Mouse (Mus musculus) embryonic facial prominence, embryonic 14.5 days (tissue): ENCODE results near the gene Tmem242. TPM values are rescaled to one million over a fixed set of nuclear protein-coding genes. Genes with fewer than 3 reads are reported as not detected.

Experiments
- ATAC-seq: fragments of 200-750 bp; cut with Nextera tagmentation; 2 replicates; pipeline ENCODE4 v1.8.0; 2017; ENCODE audit warnings: low read depth, moderate number of reproducible peaks, moderate TSS enrichment
- DNase-seq: peaks from one replicate; pipeline ENCODE4 v3.0.0-alpha.2; 2015; ENCODE audit warnings: low spot score
- H3K27ac ChIP-seq: fragments of 300-500 bp; sonication (generic); replicated peaks from 2 replicates; pipeline ENCODE4 v1.5.1; 2014; ENCODE audit warnings: low read depth, mild to moderate bottlenecking, low read length, moderate library complexity
- H3K27me3 ChIP-seq: fragments of 300-500 bp; sonication (generic); replicated peaks from 2 replicates; pipeline ENCODE4 v1.6.1; 2014; ENCODE audit warnings: low read length; ENCODE audit not compliant: control insufficient read depth, insufficient read depth
- H3K36me3 ChIP-seq: fragments of 300-500 bp; sonication (generic); 2 replicates; pipeline ENCODE4 v1.6.1; 2014; ENCODE audit warnings: low read length, mixed read lengths; ENCODE audit not compliant: control insufficient read depth, insufficient read depth
- H3K4me1 ChIP-seq: fragments of 300-500 bp; sonication (generic); 2 replicates; pipeline ENCODE4 v1.6.1; 2014; ENCODE audit warnings: antibody characterized with exemption, low read length; ENCODE audit not compliant: control insufficient read depth, insufficient read depth
- H3K4me2 ChIP-seq: fragments of 300-500 bp; sonication (generic); 2 replicates; pipeline ENCODE4 v1.6.1; 2014; ENCODE audit warnings: low read depth, mild to moderate bottlenecking, low read length, moderate library complexity, mixed read lengths
- H3K4me3 ChIP-seq: fragments of 300-500 bp; sonication (generic); 2 replicates; pipeline ENCODE4 v1.5.1; 2014; ENCODE audit warnings: low read depth, mild to moderate bottlenecking, low read length
- H3K9ac ChIP-seq: fragments of 300-500 bp; sonication (generic); 2 replicates; pipeline ENCODE4 v1.6.1; 2014; ENCODE audit warnings: low read depth, mild to moderate bottlenecking, low read length, moderate library complexity, mixed read lengths
- H3K9me3 ChIP-seq: fragments of 300-500 bp; sonication (generic); 2 replicates; pipeline ENCODE4 v1.6.1; 2016; ENCODE audit warnings: low read length; ENCODE audit not compliant: control insufficient read depth
- WGBS: fragments of 180-500 bp; shearing (Covaris S2); extraction: QIAGEN DNeasy Blood & Tissue Kit; methylation state at CpG from one replicate; pipeline ENCODE4 v1.1.7; 2014; 5-methylcytosine and 5-hydroxymethylcytosine counted together
- polyA plus RNA-seq: library from polyadenylated mRNA; unstranded; fragments of >200 nt; fragmentation: Nextera tagmentation; extraction: Ambion mirVana; gene quantifications from 2 replicates; pipeline ENCODE4 v1.2.1, GENCODE M21; 2014

Tmem242 gene
- 116 and 122 TPM in 2 replicates for polyA plus RNA-seq

DNA sequence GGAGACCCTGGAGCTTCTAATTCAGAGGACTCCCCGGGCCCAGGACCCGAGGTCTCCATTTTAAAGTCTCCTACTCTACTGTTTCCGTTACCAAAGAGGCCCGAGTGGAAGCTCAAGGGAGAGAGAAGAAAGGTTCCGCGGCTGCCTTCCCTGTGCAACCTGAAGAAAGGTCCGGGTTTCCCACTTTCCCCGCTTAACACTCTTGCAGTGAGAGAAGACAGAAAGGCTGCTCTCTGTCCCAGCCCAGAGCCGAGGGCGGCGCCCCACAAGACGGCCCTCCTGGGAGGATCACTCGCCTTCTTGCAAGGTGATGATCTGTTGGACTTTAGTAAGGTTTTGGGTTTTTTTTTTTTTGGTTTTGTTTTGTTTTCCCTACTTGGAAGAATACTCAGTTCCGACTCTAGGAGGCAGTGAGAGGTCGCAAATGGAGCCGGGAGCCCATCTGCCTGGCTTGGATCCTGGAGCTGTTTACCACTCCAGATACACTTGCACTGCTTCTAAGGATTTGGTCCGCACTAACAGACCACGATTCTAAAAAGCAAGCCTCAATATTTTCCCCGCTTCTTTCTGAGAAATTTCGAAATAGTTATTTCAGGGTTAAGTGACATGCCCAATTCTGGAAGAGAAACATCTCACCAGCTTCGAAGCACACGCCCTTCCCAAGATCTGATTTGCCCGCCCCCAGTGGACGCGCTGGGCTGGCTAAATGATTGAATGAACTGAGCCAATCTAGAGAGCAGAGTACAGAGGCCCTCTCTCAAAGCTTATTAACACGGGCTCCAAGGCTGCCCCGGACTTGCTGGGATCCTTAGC lies at the start of gene Tmem242:
Gene Tmem242, minus strand, starts transcription at position 101 of the 813 bp plus-strand sequence.
- peak within 1 kb of the TSS; percentile 86 for H3K4me2 ChIP-seq
- ATAC-seq, result peak; percentile 91
- peak within 1 kb of the TSS; percentile 80 for H3K9ac ChIP-seq
- H3K27me3 ChIP-seq, result no peaks in the 10 kb centered on the region
- peaks cover 9% of the 10 kb centered on the region for H3K4me1 ChIP-seq
- H3K27ac ChIP-seq, result peak within 1 kb of the TSS; percentile 61; the same call in 1 of the 2 replicates
- 0 out of 2 replicates have a peak, but pooled peaks cover 3% of the 10 kb centered on the region for H3K36me3 ChIP-seq
- DNase-seq, result peak; percentile 94
- H3K9me3 ChIP-seq, result no peaks in the 10 kb centered on the region
- 0% methylated on average over 27 of the region's 27 CpGs for WGBS
- H3K4me3 ChIP-seq, result peak within 1 kb of the TSS; percentile 61

GRCm38 (mm10) chr17:5488156-5488555 lies 48.1 kb upstream of the Tmem242 start:
- DNase-seq (no peak), ATAC-seq (no peak)
- Histone ChIP-seq H3K27ac (no peak overlapping the region), H3K4me3 (no peak overlapping the region), H3K36me3 (no peaks in the 10 kb centered on the region), H3K4me1 (0 out of 2 replicates have a peak, but pooled peaks cover 3% of the 10 kb centered on the region), H3K9me3 (no peaks in the 10 kb centered on the region), H3K4me2 (no peak overlapping the region), H3K9ac (0 out of 2 replicates have a peak overlapping the region, but pooled peaks have one; percentile 5), H3K27me3 (no peaks in the 10 kb centered on the region)
- 52% methylated on average over 9 of the region's 9 CpGs for WGBS

DNA sequence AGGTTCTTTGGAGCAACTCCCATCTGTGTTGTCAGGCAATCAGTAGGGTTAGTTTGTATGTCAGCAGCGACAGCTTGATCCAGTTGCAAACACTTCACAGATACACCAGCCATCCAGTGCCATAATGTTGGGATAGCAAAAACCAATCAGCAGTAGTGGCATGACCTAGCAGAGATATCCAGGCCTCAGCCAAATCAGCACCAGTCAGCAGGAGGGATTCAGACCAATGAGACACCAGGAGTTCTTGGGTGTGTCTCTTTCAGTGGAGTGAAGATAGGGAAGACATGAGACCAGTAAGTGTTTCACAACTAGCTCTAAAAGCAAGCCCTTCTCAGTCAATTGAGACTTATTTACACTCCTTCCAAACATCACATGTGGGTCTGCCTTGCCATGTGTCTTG lies 44.6 kb upstream of the Tmem242 start:
- WGBS, result 97% methylated on average over 1 of the region's 1 CpGs
- Histone ChIP-seq H3K9me3 (no peaks in the 10 kb centered on the region), H3K9ac (no peak overlapping the region), H3K4me1 (no peaks in the 10 kb centered on the region), H3K27me3 (no peaks in the 10 kb centered on the region), H3K4me2 (no peak overlapping the region), H3K36me3 (no peaks in the 10 kb centered on the region), H3K4me3 (no peak overlapping the region), H3K27ac (no peak overlapping the region)
- no peak for DNase-seq
- no peak for ATAC-seq

GRCm38 (mm10) chr17:5483456-5483855 lies 43.4 kb upstream of the Tmem242 start:
- no peak overlapping the region for H3K9ac ChIP-seq
- DNase-seq, result no peak

DNA sequence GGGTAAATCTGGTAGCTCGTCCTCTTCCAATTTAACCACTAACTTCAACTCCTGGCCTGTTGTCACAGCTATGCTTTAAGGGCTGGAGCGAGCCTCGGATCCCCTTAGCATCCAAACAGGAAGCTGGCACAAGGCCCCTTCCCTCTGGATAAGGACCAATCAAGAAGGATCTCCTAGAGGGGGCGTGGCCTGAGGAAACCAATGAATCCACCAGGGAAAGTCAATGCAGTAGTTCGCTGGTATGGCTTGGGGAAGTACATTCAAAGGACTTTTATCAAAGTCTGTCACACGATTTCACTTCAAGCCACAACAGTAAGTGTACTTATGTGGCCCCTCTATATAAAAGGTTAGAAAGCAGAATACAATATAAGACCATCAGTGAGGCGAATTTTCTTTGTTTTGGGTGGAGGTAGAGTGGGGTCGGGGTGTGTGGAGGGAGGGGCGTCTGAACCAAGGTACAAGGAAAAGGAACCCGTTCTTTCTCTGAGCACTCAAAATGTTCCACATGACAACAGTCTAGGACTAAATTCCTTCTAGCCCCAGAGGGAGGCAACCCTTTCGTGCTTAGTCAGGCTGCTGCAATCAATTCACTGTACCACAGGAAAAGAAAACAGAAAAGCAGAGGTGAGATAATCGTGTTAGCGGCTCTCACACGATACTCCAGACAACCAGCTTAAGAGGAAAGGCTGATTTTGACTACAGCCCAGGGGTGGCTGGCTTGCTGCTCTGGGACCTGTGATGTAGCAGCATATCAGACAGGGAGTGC lies 36.1 kb upstream of the Tmem242 start:
- Histone ChIP-seq H3K27me3 (no peaks in the 10 kb centered on the region), H3K4me1 (no peaks in the 10 kb centered on the region), H3K9me3 (no peaks in the 10 kb centered on the region), H3K4me3 (no peak overlapping the region), H3K9ac (no peak overlapping the region), H3K4me2 (no peak overlapping the region), H3K27ac (no peak overlapping the region), H3K36me3 (no peaks in the 10 kb centered on the region)
- WGBS, result 59% methylated on average over 14 of the region's 14 CpGs
- no peak for ATAC-seq
- DNase-seq, result peak; percentile 39

More at GRCm38 (mm10) chr17:5483456-5483855, 43.4 kb upstream of the Tmem242 start:
- Histone ChIP-seq H3K4me1 (no peaks in the 10 kb centered on the region), H3K4me2 (no peak overlapping the region), H3K27ac (no peak overlapping the region), H3K27me3 (no peaks in the 10 kb centered on the region), H3K9me3 (no peaks in the 10 kb centered on the region), H3K4me3 (no peak overlapping the region), H3K36me3 (no peaks in the 10 kb centered on the region)
- no peak for ATAC-seq
- WGBS, result 62% methylated on average over 4 of the region's 4 CpGs

DNA sequence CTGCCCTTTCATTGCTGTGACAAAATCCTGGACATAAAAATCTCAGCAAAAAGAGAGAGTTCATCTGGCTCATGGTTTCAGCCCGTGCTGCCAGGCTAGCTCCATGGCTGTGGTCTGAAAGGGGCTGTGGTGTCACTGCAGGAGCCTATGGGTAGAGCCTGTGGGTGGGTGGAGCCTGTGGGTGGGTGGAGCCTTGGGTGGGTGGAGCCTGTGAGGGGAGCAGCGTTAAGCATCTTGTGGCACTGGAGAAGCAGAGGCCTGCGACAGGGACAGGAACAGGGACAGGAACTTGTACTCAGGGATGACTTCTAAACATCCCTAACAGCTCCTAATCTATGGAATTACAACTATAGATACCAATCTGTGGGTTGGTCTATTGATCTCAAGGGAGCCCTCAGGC lies 32.2 kb upstream of the Tmem242 start:
- no peak overlapping the region for H3K9ac ChIP-seq
- no peaks in the 10 kb centered on the region for H3K4me1 ChIP-seq
- DNase-seq (no peak), ATAC-seq (no peak)
- no peaks in the 10 kb centered on the region for H3K9me3 ChIP-seq
- 39% methylated on average over 3 of the region's 3 CpGs for WGBS
- H3K27ac ChIP-seq, result no peak overlapping the region
- no peaks in the 10 kb centered on the region for H3K27me3 ChIP-seq
- no peaks in the 10 kb centered on the region for H3K36me3 ChIP-seq
- no peak overlapping the region for H3K4me3 ChIP-seq
- no peak overlapping the region for H3K4me2 ChIP-seq

DNA sequence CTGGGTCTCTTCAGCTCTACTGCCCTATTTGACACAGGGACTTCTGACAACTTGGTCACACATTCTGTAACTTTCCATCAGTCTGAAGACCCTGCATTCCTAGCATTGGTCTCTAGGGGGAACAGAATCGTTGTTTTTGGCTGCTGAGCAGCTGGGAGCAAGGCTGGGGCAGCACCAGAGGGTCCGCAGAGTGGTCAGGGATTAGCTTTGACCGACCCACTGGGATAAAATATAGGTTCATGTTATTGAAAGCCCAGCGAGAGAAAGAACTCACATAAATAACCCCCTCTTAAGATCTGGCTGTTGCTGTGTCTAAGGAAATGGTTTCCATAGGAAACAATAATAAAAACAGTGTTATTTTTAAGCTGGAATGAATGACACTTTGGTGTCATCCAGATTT lies 27.1 kb upstream of the Tmem242 start:
- H3K9ac ChIP-seq, result no peak overlapping the region
- no peak overlapping the region for H3K27ac ChIP-seq
- no peaks in the 10 kb centered on the region for H3K9me3 ChIP-seq
- H3K4me1 ChIP-seq, result no peaks in the 10 kb centered on the region
- no peaks in the 10 kb centered on the region for H3K36me3 ChIP-seq
- H3K4me2 ChIP-seq, result no peak overlapping the region
- no peak for DNase-seq
- no peaks in the 10 kb centered on the region for H3K27me3 ChIP-seq
- ATAC-seq, result no peak
- no peak overlapping the region for H3K4me3 ChIP-seq
- WGBS, result 40% methylated on average over 4 of the region's 4 CpGs

- Histone ChIP-seq H3K36me3 (no peaks in the 10 kb centered on the region), H3K27ac (no peak overlapping the region), H3K27me3 (no peaks in the 10 kb centered on the region), H3K4me3 (no peak overlapping the region), H3K4me1 (no peaks in the 10 kb centered on the region), H3K4me2 (no peak overlapping the region), H3K9ac (no peak overlapping the region), H3K9me3 (no peaks in the 10 kb centered on the region)
- DNase-seq, result no peak
- WGBS, result 77% methylated on average over 8 of the region's 8 CpGs
- no peak for ATAC-seq
Measured at GRCm38 (mm10) chr17:5466736-5467135, 26.7 kb upstream of the Tmem242 start.
